Mouse (Mus musculus) embryonic fibroblast, embryonic 13.5 days (primary cell): ENCODE measurements around the gene Fbxo47.

Source experiments
- CTCF ChIP-seq: IDR thresholded peaks from 2 replicates; pipeline ENCODE4 v1.5.1; 2011; ENCODE audit warnings: mild to moderate bottlenecking, control low read depth, low read length, moderate library complexity, borderline replicate concordance; ENCODE audit not compliant: insufficient read depth
- POLR2A ChIP-seq: IDR thresholded peaks from 2 replicates; pipeline ENCODE4 v1.6.1; 2011; ENCODE audit warnings: low read depth, mild to moderate bottlenecking, control low read depth, low read length, moderate library complexity

GRCm38 (mm10) chr11:97906905-97907304 is 23.0 kb upstream of the Fbxo47 start:
- TF ChIP-seq CTCF (no peak), POLR2A (no peak)
